Mouse (Mus musculus) lung, postnatal 0 days (tissue): ENCODE results near the gene Msi2.

Experiments used
- CTCF ChIP-seq: IDR thresholded peaks from 2 replicates; pipeline ENCODE4 v1.5.1; 2016; ENCODE audit warnings: antibody characterized with exemption, mild to moderate bottlenecking
- EP300 ChIP-seq: IDR thresholded peaks from 2 replicates; pipeline ENCODE4 v1.6.1; 2016; ENCODE audit warnings: antibody characterized with exemption, mild to moderate bottlenecking, control low read depth

DNA sequence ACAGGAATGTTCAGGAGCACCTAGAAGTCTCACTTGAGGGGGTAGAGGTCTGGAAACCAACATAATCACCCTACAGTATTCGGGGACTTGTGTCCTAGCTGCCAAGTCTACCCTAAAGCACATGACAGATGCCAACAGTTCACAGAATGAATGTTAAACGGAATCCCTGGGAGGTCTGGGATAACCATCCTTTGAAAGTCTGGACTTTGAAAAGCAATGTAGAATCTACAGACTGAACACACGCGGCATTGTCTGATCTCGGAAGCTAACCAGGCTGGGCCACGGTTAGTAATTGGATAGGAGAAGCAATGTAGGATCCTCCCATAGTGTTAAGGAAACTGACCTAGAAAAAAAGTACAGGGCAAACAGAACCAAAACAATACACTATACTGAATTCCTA is 105.3 kb downstream of the Msi2 start:
- no peak for TF ChIP-seq EP300
- no peak for TF ChIP-seq CTCF
